Mouse (Mus musculus) frontal cortex, postnatal 25 days (tissue): ENCODE data around the gene Srsf10.
A peak's percentile ranks its signal among the peaks of the same experiment; 100 is the strongest.

Experiments used
- DNase-seq, 2 experiments: peaks; one replicate each; pipeline ENCODE4 v3.0.0; 2022; ENCODE audit warnings: low spot score in 2 of 2

The Srsf10 gene

DNA sequence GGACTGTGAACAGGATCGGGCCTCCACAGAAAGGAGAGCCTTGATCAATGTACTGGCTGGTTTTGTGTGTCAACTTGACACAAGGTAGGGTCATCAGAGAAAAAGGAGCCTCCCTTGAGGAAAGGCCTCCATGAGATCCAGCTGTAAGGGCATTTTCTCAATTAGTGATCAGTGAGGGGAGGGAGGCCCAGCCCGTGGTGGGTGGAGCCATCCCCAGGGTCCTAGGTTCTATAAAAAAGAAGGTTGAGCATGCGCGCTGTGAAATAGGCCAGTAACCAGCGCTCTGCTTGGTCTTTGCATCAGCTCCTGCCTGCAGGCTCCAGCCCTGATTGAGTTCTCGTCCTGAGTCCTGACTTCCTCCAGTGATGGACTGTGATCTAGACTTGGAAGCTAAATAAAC lies 29.0 kb downstream of the Srsf10 start:
- no peak for DNase-seq

DNA sequence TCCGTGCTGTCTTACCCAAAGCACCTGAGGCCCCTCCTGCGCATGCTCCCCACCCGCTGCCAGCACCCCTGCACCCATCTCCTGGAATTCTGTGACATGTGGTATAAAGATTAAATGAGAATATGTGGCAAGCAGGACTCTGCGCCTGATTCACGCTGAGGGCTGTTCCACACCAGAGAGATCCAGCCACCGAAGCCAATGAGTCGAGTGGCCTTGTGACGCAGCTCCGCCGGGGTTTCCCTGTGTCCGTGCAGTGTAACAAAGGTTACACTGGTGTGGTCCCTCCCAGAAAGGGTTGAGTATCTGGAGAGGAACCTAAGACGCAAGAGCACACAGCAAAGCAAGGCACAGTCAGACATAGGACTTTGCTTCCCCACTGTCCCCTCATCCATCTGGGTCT lies 30.1 kb downstream of the Srsf10 start:
- DNase-seq: no peak

DNA sequence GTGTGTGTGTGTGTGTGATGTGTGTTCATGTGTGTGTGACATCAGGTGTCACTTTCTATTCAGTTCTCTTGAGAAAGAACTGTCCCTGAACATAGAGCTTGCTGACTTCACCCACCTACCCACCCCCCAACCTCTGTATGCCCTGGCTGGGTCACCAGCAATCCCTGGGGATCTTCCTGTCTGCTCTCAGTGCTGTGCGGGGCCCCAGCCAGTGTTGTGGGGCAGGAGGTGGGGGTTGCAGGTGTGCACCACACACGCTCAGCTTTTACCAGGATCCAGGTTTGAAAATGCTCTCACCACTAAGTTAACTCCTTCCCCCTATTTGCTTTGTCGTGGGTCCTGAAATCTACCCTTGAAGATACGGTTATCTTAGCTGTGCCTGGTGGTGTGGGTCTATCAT lies 30.6 kb downstream of the Srsf10 start:
- no peak for DNase-seq

DNA sequence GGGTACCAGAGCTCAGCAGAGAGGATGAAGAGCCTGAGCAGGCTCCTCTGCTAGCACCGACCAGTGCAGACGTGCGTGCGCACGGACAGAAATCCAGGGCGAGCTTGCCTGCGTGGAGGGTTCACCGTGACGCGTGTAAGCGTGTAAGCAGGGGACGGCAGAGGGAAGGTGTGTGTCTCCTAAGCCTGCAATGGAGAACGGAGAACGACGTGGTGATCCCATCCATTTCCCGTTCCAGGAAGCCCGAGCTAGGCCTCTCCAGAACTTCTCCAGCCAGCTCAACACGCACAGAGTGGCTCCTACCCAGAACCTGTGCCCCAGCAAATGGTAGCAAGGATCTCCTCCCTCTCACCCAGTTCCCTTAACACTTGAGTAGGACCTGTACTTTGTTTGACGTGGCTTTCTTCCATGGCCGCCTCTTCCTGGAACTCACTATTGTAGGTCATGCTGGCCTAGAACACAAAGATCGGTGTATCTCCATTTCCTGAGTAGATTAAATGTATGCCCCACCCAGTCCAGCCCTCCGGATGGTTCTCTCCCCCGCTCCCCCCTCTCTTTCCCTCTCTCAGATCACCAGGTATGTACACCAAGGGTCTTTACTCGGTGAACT lies 33.0 kb downstream of the Srsf10 start:
- no peak for DNase-seq

DNA sequence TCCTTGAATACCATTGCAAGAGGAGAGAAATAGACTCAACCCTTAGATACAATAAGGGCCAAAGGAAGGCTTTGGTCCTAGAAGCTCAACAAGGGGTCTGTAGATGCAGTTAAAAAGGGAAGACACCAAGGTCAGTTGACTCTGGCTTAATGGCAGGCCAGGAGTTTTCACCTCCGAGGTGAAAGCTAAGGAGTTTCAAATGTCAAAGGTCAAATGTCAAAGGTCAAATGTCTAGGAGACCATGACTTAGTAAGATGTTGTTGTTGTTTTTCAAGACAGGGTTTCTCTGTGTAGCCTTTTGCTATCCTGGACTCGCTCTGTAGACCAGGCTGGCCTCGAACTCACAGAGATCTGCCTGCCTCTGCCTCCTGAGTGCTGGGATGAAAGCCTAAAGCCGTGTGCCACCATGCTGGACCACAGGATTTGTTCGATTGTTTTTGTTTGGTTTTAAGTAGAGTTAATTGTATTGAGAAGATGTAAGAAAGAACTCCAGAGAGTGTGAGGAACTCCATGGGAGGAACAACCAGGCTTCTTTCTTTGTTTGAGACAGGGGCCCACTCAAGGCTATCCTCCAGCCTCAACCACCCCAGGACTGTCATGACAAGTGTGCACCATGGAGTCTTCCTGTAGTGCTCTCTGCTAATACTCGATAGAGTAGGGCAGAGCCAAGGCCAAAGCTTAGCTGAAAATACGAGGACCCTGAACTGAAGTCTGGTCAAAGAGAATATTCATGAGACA lies 33.8 kb downstream of the Srsf10 start:
- DNase-seq: no peak

DNA sequence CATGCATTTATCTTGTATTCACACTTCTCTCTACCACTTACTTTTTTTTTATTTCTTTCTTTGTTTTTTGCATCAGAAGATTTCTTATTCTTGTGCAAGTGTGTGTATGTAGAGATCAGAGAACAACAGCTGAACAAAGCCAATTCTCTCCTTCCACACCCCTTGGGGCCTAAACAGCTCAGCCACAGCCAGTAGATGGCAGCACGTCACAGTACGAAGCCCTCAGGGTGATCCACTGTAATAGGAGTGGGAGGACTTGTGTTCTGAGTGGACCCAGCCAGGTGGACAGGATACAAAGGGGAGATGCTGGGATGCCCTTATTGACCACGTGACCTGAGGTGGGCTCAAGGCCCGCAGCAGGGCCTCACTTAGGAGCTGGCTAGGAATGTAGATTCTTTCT lies 34.3 kb downstream of the Srsf10 start:
- DNase-seq: peak; percentile 48 to 51

DNA sequence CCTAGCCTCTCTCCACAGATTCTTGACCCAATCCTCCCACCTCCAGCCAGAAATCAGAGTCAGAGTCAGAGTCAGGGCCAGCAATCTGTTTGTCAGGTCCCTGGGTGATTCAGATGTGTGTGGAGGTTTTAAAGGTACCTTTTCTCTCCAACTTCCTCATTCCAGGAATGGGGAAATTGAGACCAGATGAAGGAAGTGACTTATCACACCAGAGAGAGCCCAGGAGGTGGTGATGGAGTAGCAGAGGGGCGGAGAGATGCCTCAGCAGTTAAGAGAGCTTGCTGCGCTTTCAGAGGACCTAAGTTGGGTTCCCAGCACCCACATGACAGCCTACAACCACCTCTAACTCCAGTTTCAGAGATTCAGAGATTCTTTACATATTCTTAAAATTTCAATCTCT lies 36.0 kb downstream of the Srsf10 start:
- no peak for DNase-seq

DNA sequence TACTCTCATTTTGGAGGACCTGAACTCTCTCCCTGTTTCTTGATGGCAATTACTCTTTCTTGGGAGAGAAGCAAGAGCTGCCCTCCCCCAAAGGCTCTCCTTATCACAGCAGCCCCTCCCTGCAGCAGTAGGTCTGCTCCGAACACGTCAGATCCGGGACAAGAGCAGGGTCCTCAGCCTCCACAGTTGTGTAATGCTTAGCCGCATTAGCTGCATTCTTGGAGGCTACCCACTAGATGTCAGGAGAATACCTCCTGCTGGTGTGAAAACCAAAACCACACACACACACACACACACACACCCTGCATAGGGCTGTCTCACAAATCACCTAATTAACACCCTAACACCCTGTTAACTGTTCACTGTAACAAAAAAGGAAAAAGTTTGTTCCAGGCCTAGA lies 37.3 kb downstream of the Srsf10 start:
- DNase-seq: no peak

DNA sequence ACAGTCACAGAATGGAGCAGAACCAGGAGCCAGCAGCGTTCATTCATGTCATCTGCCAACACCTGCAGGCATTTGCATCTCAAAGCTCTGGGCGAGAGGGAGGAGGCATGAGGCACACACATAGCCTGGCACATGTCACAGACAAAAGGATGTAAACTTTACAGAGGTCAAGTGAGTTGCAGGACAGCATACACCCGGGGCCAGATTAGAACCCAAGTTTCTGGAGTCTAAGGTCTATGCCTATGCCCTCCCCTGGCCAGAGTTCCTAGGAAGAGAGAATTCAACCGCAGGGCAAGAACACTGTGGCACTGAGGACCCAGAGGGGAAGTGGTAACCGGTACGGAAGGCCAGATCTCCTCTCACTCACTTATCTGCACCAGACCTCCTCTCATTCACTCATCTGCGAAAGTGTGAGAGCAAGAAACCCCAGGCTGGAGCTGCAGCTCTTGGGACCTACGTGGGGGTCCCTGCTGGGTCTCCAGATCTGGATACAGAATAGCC lies 39.6 kb downstream of the Srsf10 start, which contains the start of gene Cnr2:
TSS of gene Cnr2 (plus strand) at position 324 of the 501 bp plus-strand sequence.
- no peak for DNase-seq

DNA sequence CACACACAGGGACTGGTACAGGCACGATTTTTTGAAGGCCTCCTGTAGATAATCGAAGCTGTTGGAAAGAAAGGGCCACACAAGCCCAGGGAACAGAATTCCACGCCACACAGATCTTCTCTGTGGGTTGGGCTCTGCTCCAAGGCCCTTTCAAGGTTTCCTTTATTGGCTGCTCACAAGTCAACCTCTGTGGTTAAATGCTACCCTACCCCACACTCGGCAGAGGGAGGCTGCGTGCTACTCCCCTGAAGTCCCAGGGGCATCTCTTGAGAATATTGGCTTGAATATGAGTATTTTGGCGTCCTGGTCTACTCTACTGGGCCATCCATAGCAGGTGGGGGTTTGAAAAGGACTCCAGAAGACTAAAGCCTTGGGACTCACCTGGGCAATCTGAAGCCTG lies 40.6 kb downstream of the Srsf10 start:
- no peak for DNase-seq

DNA sequence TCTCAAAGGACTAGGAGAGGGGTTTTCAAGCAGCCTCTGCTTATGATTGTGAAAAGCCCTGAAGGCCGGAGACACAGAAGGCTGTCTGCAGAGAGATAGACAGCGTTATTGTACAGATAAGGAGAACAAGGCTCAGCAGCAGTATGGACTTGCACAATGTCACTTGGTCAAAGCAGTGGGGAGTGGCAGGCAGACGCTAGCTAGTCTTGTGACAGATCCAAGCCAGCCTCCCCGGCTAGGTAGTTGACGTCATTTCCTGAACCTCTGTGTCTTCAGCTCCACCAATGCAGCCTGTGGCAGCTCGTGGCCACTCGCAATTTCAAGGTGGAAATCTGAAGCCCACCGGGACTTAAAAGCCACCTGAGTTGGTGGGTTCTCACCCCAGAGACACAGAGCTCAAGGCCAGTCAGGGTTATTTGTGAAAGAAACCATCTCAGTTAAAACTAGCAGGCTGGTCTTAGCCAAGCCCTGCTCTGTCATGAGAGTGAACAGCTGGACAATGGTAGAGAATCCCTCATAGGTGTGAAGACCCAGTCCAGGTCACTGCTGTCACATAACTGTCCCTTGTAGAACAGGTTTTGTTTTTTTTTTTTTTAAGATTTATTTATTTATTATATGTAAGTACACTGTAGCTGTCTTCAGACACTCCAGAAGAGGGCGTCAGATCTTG lies 43.0 kb downstream of the Srsf10 start:
- no peak for DNase-seq

DNA sequence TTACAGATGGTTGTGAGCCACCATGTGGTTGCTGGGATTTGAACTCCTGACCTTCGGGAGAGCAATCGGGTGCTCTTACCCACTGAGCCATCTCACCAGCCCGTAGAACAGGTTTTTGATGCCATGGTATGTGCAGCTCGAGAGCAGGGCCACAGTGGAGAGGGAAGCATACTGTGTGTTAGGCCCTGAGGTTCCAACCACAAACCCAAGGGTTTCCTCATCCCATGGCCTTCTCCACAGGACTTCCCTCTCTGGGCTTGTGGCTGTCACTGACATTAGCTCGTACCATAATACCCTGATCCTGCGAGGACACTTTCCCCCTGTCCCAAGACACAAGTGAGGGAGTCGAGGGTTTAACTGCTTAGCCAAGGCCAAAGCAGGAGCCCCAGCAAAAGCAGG lies 43.5 kb downstream of the Srsf10 start:
- no peak for DNase-seq

DNA sequence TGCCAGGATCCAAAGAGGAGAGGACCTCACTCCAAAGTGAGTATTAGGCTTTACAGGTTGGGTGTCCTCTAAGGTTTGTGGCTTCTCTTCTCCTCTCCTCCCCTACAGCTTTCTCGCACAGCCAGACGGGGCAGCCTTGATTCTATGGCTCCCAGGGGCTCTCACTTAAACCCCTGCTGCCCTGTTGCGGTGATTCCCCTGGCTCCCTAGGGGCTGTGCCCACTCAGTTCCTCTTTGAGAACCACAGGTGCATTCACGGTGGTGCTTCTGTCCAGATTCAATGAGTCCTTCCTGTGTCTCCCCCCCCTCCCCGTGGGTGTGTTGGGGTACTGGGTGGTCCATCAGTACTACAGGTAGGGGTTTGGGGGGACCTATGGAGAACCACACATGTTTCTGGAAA lies 44.5 kb downstream of the Srsf10 start:
- no peak for DNase-seq

DNA sequence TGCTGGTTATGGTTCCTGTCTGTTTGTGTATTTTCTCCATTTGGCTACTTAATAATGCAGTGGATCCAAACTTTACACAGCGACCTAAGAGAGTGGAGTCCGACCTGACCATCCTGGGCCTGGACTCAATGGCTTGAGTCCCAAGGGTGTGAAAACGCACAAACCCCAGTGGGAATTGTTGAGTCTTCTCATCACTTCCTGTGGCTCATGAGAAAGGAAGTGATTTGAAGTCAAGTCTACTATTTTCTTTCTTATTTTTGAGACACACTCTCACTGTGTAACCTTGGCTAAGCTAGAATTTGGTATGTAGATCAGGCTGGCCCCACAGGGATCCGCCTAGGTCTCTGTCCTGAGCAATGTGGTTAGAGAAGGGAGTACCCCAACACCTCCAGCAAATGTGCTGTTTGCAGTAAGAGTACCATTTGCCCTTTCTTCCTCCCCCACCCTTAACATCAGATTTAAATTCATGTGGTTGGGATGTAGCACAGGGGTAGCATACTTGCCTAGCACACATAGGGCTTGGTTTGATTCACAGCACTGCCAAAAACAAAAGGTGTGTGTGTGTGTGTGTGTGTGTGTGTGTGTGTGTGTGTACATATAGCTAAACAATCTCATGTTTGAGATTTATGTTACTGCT lies 47.2 kb downstream of the Srsf10 start:
- DNase-seq: no peak

DNA sequence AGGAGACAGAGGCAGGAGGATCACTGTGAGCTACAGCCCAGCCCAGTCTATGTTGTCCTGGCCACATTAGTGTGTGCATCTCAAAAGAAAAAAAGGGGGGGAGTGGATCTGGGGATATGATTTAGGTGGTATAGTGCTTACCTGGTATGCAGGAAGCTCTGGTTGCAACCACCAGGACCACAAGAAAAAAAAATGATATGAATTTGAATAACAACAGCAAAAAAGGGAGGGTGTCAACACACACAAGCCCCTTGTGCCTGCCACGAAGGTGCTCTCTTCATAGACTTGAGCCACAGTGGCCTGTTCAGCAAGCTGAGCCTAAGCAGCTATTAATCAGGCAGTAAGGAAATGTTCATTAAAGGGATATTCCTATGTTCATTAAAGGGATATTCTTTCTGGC lies 49.3 kb downstream of the Srsf10 start:
- DNase-seq: no peak

DNA sequence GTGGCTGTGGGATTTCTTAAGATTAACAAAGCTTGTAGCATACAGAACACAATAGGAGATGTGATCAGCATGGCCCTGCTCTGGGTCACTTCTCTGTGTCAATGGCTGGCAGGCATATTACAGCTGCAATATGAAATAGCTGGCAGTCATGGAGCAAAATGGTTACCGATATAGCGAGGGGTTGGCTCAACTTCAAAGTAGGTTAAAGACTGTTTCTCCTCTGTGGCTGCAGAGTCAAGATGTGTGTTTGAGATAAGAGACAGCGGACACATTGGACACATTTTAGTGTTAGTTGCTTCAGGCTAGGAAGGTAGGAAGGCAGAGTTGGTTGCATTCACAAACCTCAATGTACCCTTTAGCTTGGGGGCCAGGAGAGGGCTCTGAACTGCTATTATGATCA lies 51.1 kb downstream of the Srsf10 start:
- DNase-seq: no peak

DNA sequence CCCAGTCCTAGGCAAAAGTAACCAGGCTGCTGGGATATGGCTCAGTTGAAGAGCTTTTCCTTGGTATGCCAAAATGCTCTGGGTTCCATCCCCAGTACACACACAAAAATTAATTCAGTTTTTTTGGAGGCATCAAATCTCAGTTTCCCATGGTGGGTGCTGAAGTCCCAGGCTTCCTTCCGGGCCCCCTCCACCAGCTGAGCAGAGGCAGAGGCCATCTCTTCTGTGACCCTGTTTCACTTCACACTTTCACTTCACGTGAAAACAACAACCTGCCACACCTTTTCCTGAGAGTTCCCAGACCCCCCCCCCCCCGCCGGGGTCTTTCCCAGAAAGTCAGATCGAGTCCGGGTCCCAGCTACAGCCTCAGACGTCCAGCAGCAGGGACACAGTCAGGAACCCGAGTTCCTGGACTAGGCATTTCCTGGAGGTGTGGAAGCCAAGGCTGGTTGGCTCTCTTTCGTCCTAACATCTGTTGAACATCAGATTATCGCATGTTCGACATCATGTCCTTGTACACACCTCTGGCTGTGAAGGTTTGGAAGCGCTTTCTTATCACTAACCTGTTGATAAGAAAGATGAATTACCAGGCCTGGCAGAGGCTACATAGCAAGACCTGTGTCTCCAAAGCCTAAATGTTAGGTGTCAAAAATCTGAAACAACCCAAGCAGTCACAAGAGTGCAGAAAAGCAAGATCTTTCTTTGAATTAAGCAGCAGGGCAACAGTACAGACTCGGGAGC lies 53.9 kb downstream of the Srsf10 start:
- DNase-seq: no peak

DNA sequence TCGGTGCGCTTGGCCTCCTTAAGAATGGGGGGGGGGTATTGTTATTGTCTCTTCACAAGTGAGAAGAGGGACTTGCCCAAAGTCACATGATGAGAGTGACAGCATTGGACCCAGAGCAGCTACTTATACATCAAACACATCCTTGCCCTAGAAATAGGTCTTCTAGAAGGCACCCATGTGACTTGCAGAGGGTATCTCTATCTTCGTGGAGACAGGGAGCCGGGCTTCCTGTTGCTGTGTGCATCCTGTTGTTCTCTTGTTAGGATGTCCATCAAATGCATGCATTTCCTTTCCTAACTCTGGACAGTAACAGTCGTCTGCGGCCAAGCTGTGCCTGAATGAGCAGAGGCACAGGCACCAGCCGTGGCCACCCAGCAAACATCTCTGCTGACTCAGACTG lies 56.0 kb downstream of the Srsf10 start:
- DNase-seq: no peak

DNA sequence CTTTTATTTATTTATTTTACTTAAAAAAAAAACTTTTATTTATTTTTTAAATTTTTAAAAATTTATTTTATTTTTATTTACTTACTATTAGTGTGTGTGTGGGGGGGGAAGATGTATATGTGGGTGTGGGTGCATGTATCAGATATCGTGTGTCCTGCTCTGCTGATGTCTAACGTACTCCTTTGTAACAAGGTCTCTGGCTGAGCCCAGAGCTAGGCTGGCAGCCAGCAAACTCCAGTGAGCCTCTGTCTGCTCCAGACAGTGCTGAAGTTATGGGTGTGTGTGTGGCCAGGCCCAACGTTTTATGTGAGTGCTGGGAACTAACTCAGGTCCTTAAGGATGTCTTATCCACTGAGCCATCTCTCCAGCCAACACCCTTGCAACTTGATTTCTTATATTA lies 56.6 kb downstream of the Srsf10 start:
- no peak for DNase-seq

DNA sequence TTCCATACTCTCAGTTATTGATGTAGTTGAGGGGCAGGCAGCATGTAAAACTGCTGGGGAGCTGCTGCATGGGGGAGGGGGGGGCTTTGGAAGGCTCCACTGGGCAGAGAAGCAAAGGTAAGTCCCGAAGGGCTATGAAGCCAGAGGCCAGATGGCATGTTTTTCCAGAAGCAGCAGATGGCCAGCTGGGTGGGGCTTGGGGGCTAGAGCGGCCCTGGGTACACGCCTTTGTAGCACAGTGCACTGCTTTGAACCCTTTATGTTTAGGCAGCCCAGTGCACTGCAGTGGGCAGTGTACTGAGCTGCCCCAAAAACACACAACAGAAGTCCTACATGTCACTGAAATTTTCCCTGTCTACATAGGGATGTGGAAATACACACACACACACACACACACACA lies 57.3 kb downstream of the Srsf10 start:
- no peak for DNase-seq

DNA sequence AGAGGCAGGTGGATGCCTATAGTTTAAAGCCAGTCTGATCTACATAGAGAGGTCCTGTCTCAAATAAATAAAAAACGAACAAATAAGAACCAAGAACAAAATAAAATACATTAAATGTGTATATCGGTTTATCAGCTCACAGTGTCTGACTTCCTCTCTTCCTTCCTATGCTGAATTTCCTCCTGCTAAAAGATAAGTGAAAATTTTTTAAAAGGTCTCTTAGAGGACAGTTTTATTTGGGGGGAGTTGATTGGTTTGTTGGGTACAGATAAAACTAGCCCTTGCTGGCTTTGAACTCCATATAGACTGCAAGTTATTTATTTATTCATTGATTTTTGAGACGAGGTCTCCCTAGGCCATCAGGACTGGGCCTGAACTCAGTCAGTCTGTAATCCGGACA lies 57.9 kb downstream of the Srsf10 start:
- no peak for DNase-seq
